Mouse (Mus musculus): Measurements from ENCODE around the gene Sarnp.
"Not testable (repeated sequence)": the region's sequence is repeated elsewhere in the genome, so short reads cannot be mapped to it uniquely, and the experiment has no call there.

Gene Sarnp

GRCm38 (mm10) chr10:128821358-128822056 is 4.4 kb downstream of the Sarnp start, which contains the start of gene Ormdl2:
Ormdl2 (minus strand) TSS chr10:128821645.
- DNase-seq, result peak; percentile 94

- no peak for DNase-seq
Observed at GRCm38 (mm10) chr10:128822135-128822534, 5.0 kb downstream of the Sarnp start.

- not testable (repeated sequence) for DNase-seq
Observed at GRCm38 (mm10) chr10:128823087-128823486, 6.0 kb downstream of the Sarnp start.

- DNase-seq, result peak; percentile 47
Observed at GRCm38 (mm10) chr10:128823821-128824220, 6.7 kb downstream of the Sarnp start.

- no peak for DNase-seq
Observed at GRCm38 (mm10) chr10:128837400-128837799, 20.3 kb downstream of the Sarnp start.

GRCm38 (mm10) chr10:128839434-128839833 is 22.3 kb downstream of the Sarnp start:
- DNase-seq, result no peak

- no peak for DNase-seq
Observed at GRCm38 (mm10) chr10:128840612-128841011, 23.5 kb downstream of the Sarnp start.

GRCm38 (mm10) chr10:128843260-128843659 is 26.1 kb downstream of the Sarnp start:
- no peak for DNase-seq

GRCm38 (mm10) chr10:128845516-128845915 is 28.4 kb downstream of the Sarnp start:
- no peak for DNase-seq

GRCm38 (mm10) chr10:128846664-128847063 is 29.5 kb downstream of the Sarnp start:
- no peak for DNase-seq

GRCm38 (mm10) chr10:128848426-128848825 is 31.3 kb downstream of the Sarnp start:
- DNase-seq, result no peak

- DNase-seq, result no peak
Observed at GRCm38 (mm10) chr10:128850339-128850738, 33.2 kb downstream of the Sarnp start.

- DNase-seq, result no peak
Observed at GRCm38 (mm10) chr10:128861176-128861575, 44.0 kb downstream of the Sarnp start.

GRCm38 (mm10) chr10:128866042-128866441 is 48.9 kb downstream of the Sarnp start:
- no peak for DNase-seq

GRCm38 (mm10) chr10:128866518-128866917 is 49.4 kb downstream of the Sarnp start:
- DNase-seq, result no peak

- DNase-seq, result no peak
Observed at GRCm38 (mm10) chr10:128870341-128870740, 53.2 kb downstream of the Sarnp start.

- no peak for DNase-seq
Observed at GRCm38 (mm10) chr10:128878291-128878690, 61.2 kb downstream of the Sarnp start.

- DNase-seq, result no peak
Observed at GRCm38 (mm10) chr10:128878811-128879210, 61.7 kb downstream of the Sarnp start.

GRCm38 (mm10) chr10:128882067-128882466 is 64.9 kb downstream of the Sarnp start:
- no peak for DNase-seq

GRCm38 (mm10) chr10:128888941-128889827 is 72.1 kb downstream of the Sarnp start:
- peak; percentile 12 for DNase-seq

GRCm38 (mm10) chr10:128889846-128890245 is 72.7 kb downstream of the Sarnp start:
- peak; percentile 8 for DNase-seq

GRCm38 (mm10) chr10:128890383-128891295 is 73.5 kb downstream of the Sarnp start:
- peak; percentile 45 for DNase-seq

All from thymus, postnatal 14 days (tissue).